Comparison of ENCODE assay signal across 22 mouse cellular contexts in the genomic region with DNA sequence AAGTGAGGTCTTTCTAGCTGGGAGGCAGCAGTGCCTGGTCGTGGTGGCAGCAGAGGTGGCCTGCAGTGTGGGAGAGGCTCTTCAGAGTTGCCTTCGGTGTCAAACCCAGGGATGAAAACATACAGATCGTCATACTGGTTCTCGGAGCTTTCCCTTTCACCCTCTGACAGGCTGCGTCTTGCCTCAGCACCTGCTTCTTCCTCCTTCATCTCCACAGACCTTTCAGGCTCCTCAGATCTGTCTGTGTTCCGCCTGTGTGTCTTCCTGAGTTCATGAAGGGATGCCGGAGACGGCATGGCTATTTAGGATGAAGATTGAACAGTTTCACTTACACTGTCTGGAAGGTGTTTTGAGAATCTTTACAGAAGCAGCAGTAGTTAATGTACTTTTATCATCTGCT.
A peak's percentile ranks its signal among the peaks of the same experiment; 100 is the strongest.
DNase-seq lines count a peak whose midpoint lies in the region; ATAC-seq lines count a peak whose summit lies in the region.
"Had no signal": no experiment of that assay in that cellular context is flagged by ENCODE, and none has a peak within 500 bp of the region (broad histone marks: within the 10 kb centered on the region; RNA-seq: fewer than 3 reads in every experiment).

No protein-coding gene starts in this region.

- no peaks in the 10 kb centered on the region for H3K36me3 ChIP-seq in kidney, embryonic 14.5 days (ENCODE audit: control insufficient read depth, insufficient read depth, low read length)
- H3K36me3 ChIP-seq: forebrain, embryonic 10.5 days; G1E; limb, embryonic 13.5 days; liver, embryonic 13.5 days; lung, embryonic 15.5 days; midbrain, embryonic 13.5 days had no signal

- no peaks in the 10 kb centered on the region for H3K9me3 ChIP-seq in kidney, embryonic 14.5 days (ENCODE audit: control insufficient read depth, low read length)
- H3K9me3 ChIP-seq: forebrain, embryonic 10.5 days; G1E; limb, embryonic 13.5 days; liver, embryonic 13.5 days; lung, embryonic 15.5 days; midbrain, embryonic 13.5 days had no signal

- H3K9ac ChIP-seq in kidney, embryonic 14.5 days (ENCODE audit: low read depth, low read length) = no peak overlapping the region
- H3K9ac ChIP-seq: forebrain, postnatal 0 days; hindbrain, embryonic 14.5 days; limb, embryonic 13.5 days; liver, embryonic 13.5 days; lung, embryonic 15.5 days; midbrain, embryonic 13.5 days had no signal

- no peak overlapping the region for H3K4me3 ChIP-seq in kidney, embryonic 14.5 days (ENCODE audit: low read length)
- H3K4me3 ChIP-seq: forebrain, embryonic 10.5 days; gastrocnemius, adult 2 months; limb, embryonic 13.5 days; liver, embryonic 13.5 days; lung, embryonic 15.5 days; midbrain, embryonic 13.5 days had no signal

- H3K4me1 ChIP-seq in kidney, embryonic 14.5 days (ENCODE audit: control insufficient read depth, insufficient read depth, low read length) = no peaks in the 10 kb centered on the region
- H3K4me1 ChIP-seq: forebrain, embryonic 10.5 days; limb, embryonic 13.5 days; liver, embryonic 13.5 days; lung, embryonic 15.5 days; midbrain, embryonic 13.5 days had no signal

- ATAC-seq in CD4-positive, CD25-positive, alpha-beta regulatory T cell, adult 4 months = peak; percentile 48
- peak; percentile 44 for ATAC-seq in inflammation-experienced regulatory T-cells, adult 6 months
- no peak for ATAC-seq in kidney, embryonic 14.5 days (ENCODE audit: low FRiP score, low TSS enrichment)
- ATAC-seq: forebrain, postnatal 0 days; intestine, postnatal 0 days; midbrain, embryonic 13.5 days had no signal

- no peaks in the 10 kb centered on the region for H3K27me3 ChIP-seq in kidney, embryonic 14.5 days (ENCODE audit: control insufficient read depth, insufficient read depth, low read length)
- H3K27me3 ChIP-seq: limb, embryonic 13.5 days; liver, embryonic 13.5 days; lung, embryonic 15.5 days; midbrain, embryonic 13.5 days had no signal

- DNase-seq in right cerebral cortex, adult 2 months (ENCODE audit: low spot score in 2 of 2) = peak; percentile 10
- DNase-seq in right cerebral cortex, postnatal 14 days = no peak
- DNase-seq in thymus, postnatal 4 days = peak; percentile 11
- no peak for DNase-seq in urinary bladder, adult 2 months (ENCODE audit: low spot score)
- DNase-seq: B cell, adult 2 months; cerebellum, adult 8-10 months; forebrain, postnatal 0 days; gastrocnemius, adult 2 months; heart, adult 11 months; heart, postnatal 36 days; liver, embryonic 13.5 days; lung, postnatal 4 days had no signal

- 85% methylated on average over 8 of the region's 8 CpGs for WGBS in kidney, embryonic 14.5 days

- no peak overlapping the region for H3K4me2 ChIP-seq in kidney, embryonic 14.5 days (replicated peaks; ENCODE audit: low read depth, low read length)
- H3K4me2 ChIP-seq: hindbrain, embryonic 14.5 days; limb, embryonic 13.5 days; liver, embryonic 13.5 days; lung, embryonic 15.5 days; midbrain, embryonic 13.5 days had no signal

- H3K27ac ChIP-seq in kidney, embryonic 14.5 days (ENCODE audit: low read depth, low read length) = no peak overlapping the region
- H3K27ac ChIP-seq: forebrain, embryonic 10.5 days; gastrocnemius, adult 2 months; hindbrain, embryonic 14.5 days; limb, embryonic 13.5 days; liver, embryonic 13.5 days; lung, embryonic 15.5 days; midbrain, embryonic 13.5 days had no signal

Comparison
In these comparisons a context has a peak if more than half of its experiments do, and no peak if none do; other contexts are left out.
1. DNase-seq: peak in right cerebral cortex, adult 2 months (2 of 2) and thymus, postnatal 4 days (single experiment); none in right cerebral cortex, postnatal 14 days (single experiment) and urinary bladder, adult 2 months (single experiment).